Mouse (Mus musculus): ENCODE measurements around the gene Gm20425.
A peak's percentile ranks its signal among the peaks of the same experiment; 100 is the strongest.
"Not testable (repeated sequence)": the region's sequence is repeated elsewhere in the genome, so short reads cannot be mapped to it uniquely, and the experiment has no call there.

Gm20425 gene

DNA sequence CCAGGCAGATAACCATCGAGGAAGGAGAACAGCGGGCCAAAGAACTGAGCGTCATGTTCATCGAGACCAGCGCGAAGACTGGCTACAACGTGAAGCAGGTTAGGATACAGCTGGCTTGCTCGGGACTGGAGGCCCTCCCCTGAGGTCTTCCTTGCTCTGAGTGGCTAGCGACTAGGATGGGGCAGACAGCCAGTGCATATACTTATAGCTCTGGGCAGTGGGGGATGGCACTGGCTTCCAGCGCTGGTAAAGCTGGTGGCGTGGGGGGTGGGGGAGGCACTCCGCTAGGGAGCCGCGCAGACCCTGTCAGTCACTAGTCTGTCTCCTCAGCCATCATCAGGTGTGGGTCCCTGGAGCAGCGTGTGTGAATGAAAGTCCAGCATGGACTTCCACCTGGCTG lies 66.3 kb downstream of the Gm20425 start:
- H3K36me3 ChIP-seq (ENCODE audit: insufficient read depth, low read length) = no peaks in the 10 kb centered on the region
- peaks cover 62% of the 10 kb centered on the region for H3K27me3 ChIP-seq (ENCODE audit: insufficient read depth, low read length)
- H3K4me3 ChIP-seq (replicated peaks; ENCODE audit: low read length) = peak overlapping the region; percentile 29; the same call in 1 of the 2 replicates
- H3K9me3 ChIP-seq (ENCODE audit: low read length) = no peaks in the 10 kb centered on the region
- TF ChIP-seq CTCF (conservative IDR thresholded peaks at IDR 0.05; ENCODE audit: low read length) (no peak), NANOG (IDR thresholded peaks at IDR 0.05; ENCODE audit: borderline replicate concordance, low read length) (no peak), POU5F1 (IDR thresholded peaks at IDR 0.05; ENCODE audit: borderline replicate concordance, low read length) (no peak)
- H3K4me1 ChIP-seq (replicated peaks; ENCODE audit: low read depth, low read length) = peaks cover 35% of the 10 kb centered on the region

- not testable (repeated sequence) for H3K4me3 ChIP-seq (replicated peaks; ENCODE audit: low read length); H3K36me3 ChIP-seq (ENCODE audit: insufficient read depth, low read length); H3K9me3 ChIP-seq (ENCODE audit: low read length); H3K27me3 ChIP-seq (ENCODE audit: insufficient read depth, low read length)
- H3K4me1 ChIP-seq (replicated peaks; ENCODE audit: low read depth, low read length) = peaks cover 44% of the 10 kb centered on the region
Measured at GRCm38 (mm10) chr9:103155158-103155557, 74.9 kb downstream of the Gm20425 start.

- H3K4me3 ChIP-seq (replicated peaks; ENCODE audit: low read length) = no peak overlapping the region
- no peaks in the 10 kb centered on the region for H3K36me3 ChIP-seq (ENCODE audit: insufficient read depth, low read length)
- TF ChIP-seq CTCF (conservative IDR thresholded peaks at IDR 0.05; ENCODE audit: low read length) = no peak
- TF ChIP-seq POU5F1 (IDR thresholded peaks at IDR 0.05; ENCODE audit: borderline replicate concordance, low read length) = no peak
- TF ChIP-seq NANOG (IDR thresholded peaks at IDR 0.05; ENCODE audit: borderline replicate concordance, low read length) = no peak
- peaks cover 5% of the 10 kb centered on the region for H3K27me3 ChIP-seq (ENCODE audit: insufficient read depth, low read length)
- H3K9me3 ChIP-seq (ENCODE audit: low read length) = no peaks in the 10 kb centered on the region
- H3K4me1 ChIP-seq (replicated peaks; ENCODE audit: low read depth, low read length) = peaks cover 43% of the 10 kb centered on the region
Measured at GRCm38 (mm10) chr9:103154568-103154967, 75.5 kb downstream of the Gm20425 start.

GRCm38 (mm10) chr9:103153286-103153685 lies 76.8 kb downstream of the Gm20425 start:
- TF ChIP-seq NANOG (IDR thresholded peaks at IDR 0.05; ENCODE audit: borderline replicate concordance, low read length) = no peak
- no peak for TF ChIP-seq CTCF (conservative IDR thresholded peaks at IDR 0.05; ENCODE audit: low read length)
- TF ChIP-seq POU5F1 (IDR thresholded peaks at IDR 0.05; ENCODE audit: borderline replicate concordance, low read length) = no peak
- H3K4me1 ChIP-seq (replicated peaks; ENCODE audit: low read depth, low read length) = peaks cover 36% of the 10 kb centered on the region
- no peak overlapping the region for H3K4me3 ChIP-seq (replicated peaks; ENCODE audit: low read length)
- H3K27me3 ChIP-seq (ENCODE audit: insufficient read depth, low read length) = peaks cover under 1% of the 10 kb centered on the region; the same call in 1 of the 2 replicates
- no peaks in the 10 kb centered on the region for H3K9me3 ChIP-seq (ENCODE audit: low read length)
- H3K36me3 ChIP-seq (ENCODE audit: insufficient read depth, low read length) = no peaks in the 10 kb centered on the region

- no peak for TF ChIP-seq CTCF (conservative IDR thresholded peaks at IDR 0.05; ENCODE audit: low read length)
- no peak for TF ChIP-seq NANOG (IDR thresholded peaks at IDR 0.05; ENCODE audit: borderline replicate concordance, low read length)
- TF ChIP-seq POU5F1 (IDR thresholded peaks at IDR 0.05; ENCODE audit: borderline replicate concordance, low read length) = no peak
- Histone ChIP-seq H3K9me3 (ENCODE audit: low read length) (no peaks in the 10 kb centered on the region), H3K4me1 (replicated peaks; ENCODE audit: low read depth, low read length) (peaks cover 49% of the 10 kb centered on the region)
Measured at GRCm38 (mm10) chr9:103149074-103149799, 80.9 kb downstream of the Gm20425 start.

GRCm38 (mm10) chr9:103147103-103147502 lies 83.0 kb downstream of the Gm20425 start:
- Histone ChIP-seq H3K27me3 (ENCODE audit: insufficient read depth, low read length) (no peaks in the 10 kb centered on the region; the same call in 1 of the 2 replicates), H3K36me3 (ENCODE audit: insufficient read depth, low read length) (no peaks in the 10 kb centered on the region), H3K4me1 (replicated peaks; ENCODE audit: low read depth, low read length) (peaks cover 40% of the 10 kb centered on the region), H3K4me3 (replicated peaks; ENCODE audit: low read length) (no peak overlapping the region), H3K9me3 (ENCODE audit: low read length) (no peaks in the 10 kb centered on the region)
- TF ChIP-seq CTCF (conservative IDR thresholded peaks at IDR 0.05; ENCODE audit: low read length) (no peak), POU5F1 (IDR thresholded peaks at IDR 0.05; ENCODE audit: borderline replicate concordance, low read length) (no peak), NANOG (IDR thresholded peaks at IDR 0.05; ENCODE audit: borderline replicate concordance, low read length) (no peak)

More at GRCm38 (mm10) chr9:103149074-103149799, 80.9 kb downstream of the Gm20425 start:
- Histone ChIP-seq H3K36me3 (ENCODE audit: insufficient read depth, low read length) (no peaks in the 10 kb centered on the region), H3K4me3 (replicated peaks; ENCODE audit: low read length) (no peak overlapping the region), H3K27me3 (ENCODE audit: insufficient read depth, low read length) (no peaks in the 10 kb centered on the region; the same call in 1 of the 2 replicates)

- Histone ChIP-seq H3K36me3 (ENCODE audit: insufficient read depth, low read length) (no peaks in the 10 kb centered on the region), H3K9me3 (ENCODE audit: low read length) (no peaks in the 10 kb centered on the region), H3K27me3 (ENCODE audit: insufficient read depth, low read length) (no peaks in the 10 kb centered on the region; the same call in 1 of the 2 replicates), H3K4me1 (replicated peaks; ENCODE audit: low read depth, low read length) (peaks cover 40% of the 10 kb centered on the region), H3K4me3 (replicated peaks; ENCODE audit: low read length) (no peak overlapping the region)
- TF ChIP-seq NANOG (IDR thresholded peaks at IDR 0.05; ENCODE audit: borderline replicate concordance, low read length) (no peak), CTCF (conservative IDR thresholded peaks at IDR 0.05; ENCODE audit: low read length) (no peak), POU5F1 (IDR thresholded peaks at IDR 0.05; ENCODE audit: borderline replicate concordance, low read length) (no peak)
Measured at GRCm38 (mm10) chr9:103146703-103147102, 83.4 kb downstream of the Gm20425 start.

- no peaks in the 10 kb centered on the region for H3K9me3 ChIP-seq (ENCODE audit: low read length)
- H3K4me1 ChIP-seq (replicated peaks; ENCODE audit: low read depth, low read length) = peaks cover 40% of the 10 kb centered on the region
- H3K4me3 ChIP-seq (replicated peaks; ENCODE audit: low read length) = no peak overlapping the region
- no peaks in the 10 kb centered on the region; the same call in 1 of the 2 replicates for H3K27me3 ChIP-seq (ENCODE audit: insufficient read depth, low read length)
- no peaks in the 10 kb centered on the region for H3K36me3 ChIP-seq (ENCODE audit: insufficient read depth, low read length)
- TF ChIP-seq NANOG (IDR thresholded peaks at IDR 0.05; ENCODE audit: borderline replicate concordance, low read length) = no peak
- TF ChIP-seq CTCF (conservative IDR thresholded peaks at IDR 0.05; ENCODE audit: low read length) = no peak
- no peak for TF ChIP-seq POU5F1 (IDR thresholded peaks at IDR 0.05; ENCODE audit: borderline replicate concordance, low read length)
Measured at GRCm38 (mm10) chr9:103146257-103146656, 83.8 kb downstream of the Gm20425 start.

GRCm38 (mm10) chr9:103145351-103145750 lies 84.8 kb downstream of the Gm20425 start:
- no peaks in the 10 kb centered on the region for H3K36me3 ChIP-seq (ENCODE audit: insufficient read depth, low read length)
- TF ChIP-seq CTCF (conservative IDR thresholded peaks at IDR 0.05; ENCODE audit: low read length) = no peak
- TF ChIP-seq POU5F1 (IDR thresholded peaks at IDR 0.05; ENCODE audit: borderline replicate concordance, low read length) = no peak
- TF ChIP-seq NANOG (IDR thresholded peaks at IDR 0.05; ENCODE audit: borderline replicate concordance, low read length) = no peak

More at GRCm38 (mm10) chr9:103145351-103145750, 84.8 kb downstream of the Gm20425 start:
- H3K4me3 ChIP-seq (replicated peaks; ENCODE audit: low read length) = no peak overlapping the region
- no peaks in the 10 kb centered on the region for H3K9me3 ChIP-seq (ENCODE audit: low read length)
- H3K27me3 ChIP-seq (ENCODE audit: insufficient read depth, low read length) = no peaks in the 10 kb centered on the region; the same call in 1 of the 2 replicates
- peaks cover 48% of the 10 kb centered on the region for H3K4me1 ChIP-seq (replicated peaks; ENCODE audit: low read depth, low read length)
